Mouse (Mus musculus): ENCODE measurements around the gene Rfesd.

DNA sequence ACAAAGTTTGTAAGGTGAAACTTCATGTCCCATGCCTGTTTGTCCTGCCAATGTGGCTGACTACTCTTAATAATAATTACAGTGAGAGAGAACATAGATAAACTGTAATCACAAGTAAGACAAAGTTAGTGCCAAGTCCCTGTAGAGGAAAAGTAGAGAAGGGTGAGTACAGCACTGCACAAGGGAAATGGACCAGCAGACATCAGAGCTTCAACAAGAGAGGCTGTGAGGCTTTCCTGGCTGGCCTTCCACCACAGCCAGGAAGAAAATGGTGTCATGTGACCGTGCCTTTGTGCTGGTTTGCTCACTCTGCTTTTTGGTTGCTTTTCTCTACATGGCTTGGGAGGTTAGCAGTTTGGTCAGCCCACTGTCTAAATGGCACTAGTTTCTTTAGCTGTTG lies 42.9 kb downstream of the Rfesd start:
- no peak for TF ChIP-seq USF1 (IDR thresholded peaks at IDR 0.05; ENCODE audit: low read depth)
- no peak for TF ChIP-seq REST (IDR thresholded peaks at IDR 0.05; ENCODE audit: insufficient read depth, insufficient read length)
- no peak for TF ChIP-seq POLR2A (IDR thresholded peaks at IDR 0.05; ENCODE audit: insufficient read length, low read depth)
- TF ChIP-seq E2F4 (IDR thresholded peaks at IDR 0.05; ENCODE audit: insufficient read depth): no peak
- no peak for TF ChIP-seq TCF12 (IDR thresholded peaks at IDR 0.05; ENCODE audit: insufficient read depth, poor library complexity, severe bottlenecking)
